Mouse (Mus musculus) lung, postnatal 0 days (tissue): Measurements from ENCODE around the gene Icos. TPM values are rescaled to one million over a fixed set of nuclear protein-coding genes. Genes with fewer than 3 reads are reported as not detected.

Experiments
- ATAC-seq: fragments of 200-750 bp; cut with Nextera tagmentation; 2 replicates; pipeline ENCODE4 v1.8.0; 2017; ENCODE audit warnings: moderate library complexity
- DNase-seq: peaks from one replicate; pipeline ENCODE4 v3.0.0-alpha.2; 2016; ENCODE audit warnings: low spot score
- H3K27ac ChIP-seq: fragments of 300-500 bp; sonication (generic); 2 replicates; pipeline ENCODE4 v1.5.1; 2014; ENCODE audit warnings: antibody characterized with exemption, mild to moderate bottlenecking, low read length, mixed read lengths
- H3K27me3 ChIP-seq: fragments of 300-500 bp; sonication (generic); replicated peaks from 2 replicates; pipeline ENCODE4 v1.6.1; 2014; ENCODE audit warnings: low read length, mixed read lengths; ENCODE audit not compliant: insufficient read depth
- H3K36me3 ChIP-seq: fragments of 300-500 bp; sonication (generic); 2 replicates; pipeline ENCODE4 v1.6.1; 2014; ENCODE audit warnings: low read length, mixed read lengths; ENCODE audit not compliant: insufficient read depth
- H3K4me1 ChIP-seq: fragments of 300-500 bp; sonication (generic); 2 replicates; pipeline ENCODE4 v1.6.1; 2014; ENCODE audit warnings: antibody characterized with exemption, low read depth, low read length, mixed read lengths; ENCODE audit not compliant: insufficient read depth
- H3K4me2 ChIP-seq: fragments of 300-500 bp; sonication (generic); replicated peaks from 2 replicates; pipeline ENCODE4 v1.6.1; 2014; ENCODE audit warnings: low read depth, mild to moderate bottlenecking, low read length, moderate library complexity, mixed read lengths
- H3K4me3 ChIP-seq: fragments of 300-500 bp; sonication (generic); 2 replicates; pipeline ENCODE4 v1.5.1; 2014; ENCODE audit warnings: low read depth, low read length
- H3K9ac ChIP-seq: fragments of 300-500 bp; sonication (generic); replicated peaks from 2 replicates; pipeline ENCODE4 v1.6.1; 2014; ENCODE audit warnings: low read depth, mild to moderate bottlenecking
- H3K9me3 ChIP-seq: fragments of 300-500 bp; sonication (generic); 2 replicates; pipeline ENCODE4 v1.6.1; 2016; ENCODE audit warnings: low read length, mixed read lengths
- CTCF ChIP-seq: IDR thresholded peaks from 2 replicates; pipeline ENCODE4 v1.5.1; 2016; ENCODE audit warnings: antibody characterized with exemption, mild to moderate bottlenecking
- EP300 ChIP-seq: IDR thresholded peaks from 2 replicates; pipeline ENCODE4 v1.6.1; 2016; ENCODE audit warnings: antibody characterized with exemption, mild to moderate bottlenecking, control low read depth
- WGBS: fragments of 180-500 bp; shearing (Covaris S2); extraction: QIAGEN DNeasy Blood & Tissue Kit; methylation state at CpG from one replicate; pipeline ENCODE4 v1.1.7; 2014; 5-methylcytosine and 5-hydroxymethylcytosine counted together
- polyA plus RNA-seq: library from polyadenylated mRNA; unstranded; fragments of >200 nt; fragmentation: Nextera tagmentation; extraction: Ambion mirVana; gene quantifications from 2 replicates; pipeline ENCODE4 v1.2.1, GENCODE M21; 2015

The Icos gene
- polyA plus RNA-seq, 1 experiment from 2014 or later: 0.25 TPM

DNA sequence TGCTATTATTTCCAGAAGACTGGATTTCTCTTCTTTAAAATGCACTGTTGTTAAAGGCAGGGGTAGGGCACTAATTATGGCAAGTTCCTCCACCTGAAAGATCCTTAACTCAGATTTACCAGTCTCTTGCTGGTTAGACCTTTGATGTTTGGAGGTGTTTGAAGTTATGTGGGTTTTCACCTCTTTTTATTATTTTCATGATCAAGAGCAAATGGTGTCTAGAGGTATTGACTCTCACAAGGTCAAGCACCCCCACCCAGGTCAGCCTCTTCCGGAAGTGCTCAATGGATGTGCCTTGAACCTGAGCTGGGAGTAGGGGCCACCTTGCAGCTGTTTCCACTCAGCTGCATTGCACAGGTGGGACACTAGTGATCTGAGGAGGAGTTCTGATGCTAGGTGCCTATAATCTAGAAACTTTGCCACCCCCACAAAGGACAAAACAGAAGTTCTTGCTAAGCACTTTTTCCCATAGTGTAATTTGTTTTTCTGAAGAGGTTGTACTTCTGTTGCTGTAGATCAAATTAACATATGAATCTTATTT, 38.9 kb downstream of the Icos start:
- ATAC-seq: no peak

DNA sequence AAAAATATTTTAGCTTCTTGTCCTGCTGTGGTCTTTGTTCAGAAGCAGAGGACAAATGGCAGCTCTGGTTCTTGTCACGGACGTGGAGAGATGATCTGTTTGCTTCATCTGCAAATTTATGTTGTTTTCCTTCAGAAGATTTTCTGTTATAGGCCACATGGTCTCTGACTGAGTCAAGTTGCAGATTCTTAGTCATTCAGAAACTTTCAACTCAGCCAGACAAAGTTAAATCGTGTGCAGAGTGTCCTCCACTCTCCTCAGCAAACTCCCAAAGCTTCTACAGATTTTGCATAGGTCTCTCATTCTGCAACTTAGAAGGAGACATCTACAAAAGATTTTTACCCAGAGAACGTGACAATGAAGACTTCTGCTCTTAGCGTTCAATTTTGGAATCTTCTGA, 49.0 kb downstream of the Icos start:
- Histone ChIP-seq H3K4me3 (no peak overlapping the region), H3K4me1 (no peaks in the 10 kb centered on the region), H3K27ac (no peak overlapping the region), H3K27me3 (no peaks in the 10 kb centered on the region), H3K9me3 (no peaks in the 10 kb centered on the region), H3K36me3 (no peaks in the 10 kb centered on the region), H3K4me2 (no peak overlapping the region), H3K9ac (no peak overlapping the region)
- TF ChIP-seq CTCF: no peak
- TF ChIP-seq EP300: no peak
- DNase-seq (no peak), ATAC-seq (no peak)
- WGBS: 71% methylated on average over 5 of the region's 5 CpGs

More for the DNA sequence above, 38.9 kb downstream of the Icos start:
- no peaks in the 10 kb centered on the region for H3K36me3 ChIP-seq
- no peak for DNase-seq
- H3K4me1 ChIP-seq: no peaks in the 10 kb centered on the region
- H3K27me3 ChIP-seq: no peaks in the 10 kb centered on the region
- H3K4me2 ChIP-seq: no peak overlapping the region
- H3K4me3 ChIP-seq: no peak overlapping the region
- TF ChIP-seq CTCF (no peak), EP300 (no peak)
- no peaks in the 10 kb centered on the region for H3K9me3 ChIP-seq
- WGBS: 63% methylated on average over 1 of the region's 1 CpGs
- no peak overlapping the region for H3K9ac ChIP-seq
- H3K27ac ChIP-seq: no peak overlapping the region

DNA sequence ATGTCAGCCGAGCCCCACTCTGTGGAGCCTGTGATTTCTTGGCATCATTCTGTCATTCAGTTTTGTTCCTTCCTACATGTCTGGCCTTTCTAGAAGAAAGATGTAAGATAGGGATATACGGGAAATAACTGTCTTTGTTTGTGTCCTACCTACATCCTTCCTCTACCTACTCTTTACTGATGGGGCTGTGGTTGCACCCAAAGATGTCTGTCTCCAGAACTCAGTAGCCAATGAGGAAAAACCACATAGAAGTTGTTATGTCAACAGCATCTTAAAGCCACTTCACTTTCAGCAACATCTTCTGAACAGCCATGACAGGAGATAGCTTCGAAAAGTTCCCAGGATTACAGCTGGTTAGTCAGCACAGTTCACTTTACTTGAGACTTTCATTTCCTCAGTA, 49.8 kb downstream of the Icos start:
- Histone ChIP-seq H3K4me1 (no peaks in the 10 kb centered on the region), H3K4me2 (no peak overlapping the region), H3K36me3 (no peaks in the 10 kb centered on the region), H3K9ac (no peak overlapping the region), H3K27ac (no peak overlapping the region), H3K27me3 (no peaks in the 10 kb centered on the region), H3K4me3 (no peak overlapping the region), H3K9me3 (no peaks in the 10 kb centered on the region)
- 89% methylated on average over 3 of the region's 3 CpGs for WGBS
- DNase-seq (no peak), ATAC-seq (no peak)
- TF ChIP-seq EP300 (no peak), CTCF (no peak)

DNA sequence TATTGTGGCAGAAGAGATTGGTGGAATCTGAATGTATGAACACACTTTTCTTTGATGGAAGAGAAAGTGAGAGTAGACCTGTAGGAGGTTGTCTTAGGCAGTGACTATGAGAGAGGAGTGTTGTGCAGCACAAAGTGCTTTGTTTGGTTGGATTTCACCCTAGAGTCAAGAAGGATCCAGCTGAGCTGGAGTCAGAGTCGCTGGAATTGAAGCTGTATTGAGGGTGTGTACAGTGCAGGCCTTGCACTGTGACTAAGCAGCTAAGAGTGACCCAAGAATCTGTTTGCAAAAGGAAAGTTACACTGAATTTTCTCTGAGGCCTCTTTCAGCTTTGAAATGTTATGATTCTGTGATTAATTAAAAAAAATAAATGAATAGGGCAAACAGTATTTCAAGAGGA, 52.2 kb downstream of the Icos start:
- no peaks in the 10 kb centered on the region for H3K36me3 ChIP-seq
- ATAC-seq: no peak
- TF ChIP-seq CTCF (no peak), EP300 (no peak)
- WGBS: 24% methylated on average over 1 of the region's 1 CpGs
- no peak overlapping the region for H3K4me3 ChIP-seq
- DNase-seq: peak; percentile 7
- H3K4me2 ChIP-seq: no peak overlapping the region
- H3K4me1 ChIP-seq: no peaks in the 10 kb centered on the region
- H3K9ac ChIP-seq: no peak overlapping the region
- H3K27me3 ChIP-seq: no peaks in the 10 kb centered on the region
- H3K9me3 ChIP-seq: no peaks in the 10 kb centered on the region
- H3K27ac ChIP-seq: no peak overlapping the region

DNA sequence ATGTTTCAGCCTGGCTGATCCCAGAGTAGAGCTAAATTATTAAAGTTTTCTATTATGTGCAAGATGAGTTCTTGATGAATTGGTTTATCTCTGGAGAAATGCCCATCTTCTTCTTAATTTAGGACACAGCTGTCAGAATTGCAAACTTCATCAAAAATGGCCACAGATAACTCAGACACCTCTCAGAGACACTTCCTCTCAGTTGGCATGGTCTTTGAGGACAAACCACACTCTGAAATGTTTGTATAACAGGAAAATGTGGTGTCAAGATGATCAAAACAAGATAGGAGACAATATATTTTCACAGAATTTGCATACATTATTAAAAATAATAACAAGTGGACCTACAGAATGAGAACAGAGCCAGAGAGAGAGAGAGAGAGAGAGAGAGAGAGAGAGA, 52.8 kb downstream of the Icos start:
- Histone ChIP-seq H3K4me1 (no peaks in the 10 kb centered on the region), H3K9me3 (no peaks in the 10 kb centered on the region), H3K27ac (no peak overlapping the region), H3K4me2 (no peak overlapping the region), H3K9ac (no peak overlapping the region), H3K27me3 (no peaks in the 10 kb centered on the region), H3K4me3 (no peak overlapping the region), H3K36me3 (no peaks in the 10 kb centered on the region)
- no peak for DNase-seq
- TF ChIP-seq CTCF (no peak), EP300 (no peak)
- ATAC-seq: no peak

DNA sequence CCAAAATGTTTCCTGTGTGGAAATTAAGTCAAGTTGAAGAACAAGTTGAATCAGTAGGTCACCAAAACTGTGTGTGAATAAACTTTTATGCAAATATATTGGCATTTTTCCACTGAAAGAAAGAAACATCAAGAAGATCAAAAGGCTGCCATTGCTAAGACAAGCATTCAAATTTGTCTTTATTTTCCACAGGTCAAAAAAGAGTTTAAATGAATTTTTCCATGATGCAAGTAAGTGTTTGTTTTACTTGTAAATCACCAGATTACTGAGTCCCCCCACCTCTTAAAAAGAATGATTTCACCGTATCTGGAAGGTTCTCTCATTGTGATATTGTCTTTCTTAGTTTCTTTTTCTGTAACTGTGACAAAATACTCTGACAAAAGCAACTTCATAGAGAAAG, 57.5 kb downstream of the Icos start:
- Histone ChIP-seq H3K9ac (no peak overlapping the region), H3K4me3 (no peak overlapping the region), H3K27ac (no peak overlapping the region), H3K4me1 (no peaks in the 10 kb centered on the region), H3K9me3 (no peaks in the 10 kb centered on the region), H3K4me2 (no peak overlapping the region), H3K27me3 (no peaks in the 10 kb centered on the region), H3K36me3 (no peaks in the 10 kb centered on the region)
- TF ChIP-seq CTCF: no peak
- no peak for TF ChIP-seq EP300
- WGBS: 52% methylated on average over 1 of the region's 1 CpGs
- DNase-seq: no peak
- ATAC-seq: no peak

DNA sequence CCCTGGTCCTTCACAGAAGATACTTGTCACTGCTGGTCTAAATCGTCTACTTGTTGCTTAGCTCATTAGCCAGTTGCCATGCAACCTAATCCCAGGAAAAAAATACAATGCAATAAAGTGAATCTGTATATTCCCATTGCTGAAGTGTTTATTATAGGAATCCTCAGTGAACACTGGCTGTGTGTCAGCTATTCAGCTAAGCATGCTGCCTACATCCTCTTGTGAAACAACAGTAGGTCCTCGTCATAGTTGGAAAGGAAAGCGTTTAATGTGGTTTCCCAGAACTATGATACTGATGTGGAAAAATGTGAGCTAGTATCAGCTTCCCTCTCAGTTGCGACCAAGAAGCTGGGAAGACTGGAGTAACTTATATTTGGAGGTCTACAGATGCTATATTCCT, 60.5 kb downstream of the Icos start:
- H3K4me2 ChIP-seq: no peak overlapping the region
- no peaks in the 10 kb centered on the region for H3K9me3 ChIP-seq
- no peak overlapping the region for H3K27ac ChIP-seq
- H3K4me3 ChIP-seq: no peak overlapping the region
- WGBS: 60% methylated on average over 4 of the region's 4 CpGs
- ATAC-seq: peak; percentile 28; the same call in 1 of the 2 replicates
- no peaks in the 10 kb centered on the region for H3K27me3 ChIP-seq
- TF ChIP-seq CTCF: no peak
- no peak for TF ChIP-seq EP300
- no peaks in the 10 kb centered on the region for H3K4me1 ChIP-seq
- H3K36me3 ChIP-seq: no peaks in the 10 kb centered on the region
- DNase-seq: peak; percentile 55
- no peak overlapping the region for H3K9ac ChIP-seq
